Mouse (Mus musculus): Measurements from ENCODE around the gene Klk4. TPM values are rescaled to one million over a fixed set of nuclear protein-coding genes. Genes with fewer than 3 reads are reported as not detected.

Klk4 gene
- polyA plus RNA-seq, 1 experiment from 2014 or later = 0.14 TPM

DNA sequence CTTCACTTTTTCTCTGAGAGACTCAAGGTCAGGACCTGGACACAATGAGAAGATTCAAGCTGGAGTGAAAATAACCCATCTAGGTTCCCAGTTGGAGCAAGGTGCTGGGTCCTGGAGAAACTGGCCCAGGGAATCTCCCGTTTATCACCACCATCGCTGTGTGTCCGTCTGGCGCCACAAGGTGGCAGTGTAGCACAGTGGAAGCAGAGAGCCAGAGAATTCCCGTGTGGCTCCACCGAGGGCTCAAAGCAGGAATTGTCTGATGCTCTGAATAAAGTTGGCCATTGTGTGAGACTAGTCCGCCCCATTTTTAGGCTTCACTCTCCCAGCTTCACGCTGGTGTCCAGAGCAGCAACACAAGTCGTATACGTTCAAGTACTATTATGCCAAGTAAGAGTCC, 7.7 kb upstream of the Klk4 start:
- Histone ChIP-seq H3K27me3 (replicated peaks; ENCODE audit: control insufficient read depth, insufficient read depth, low read length) (no peaks in the 10 kb centered on the region), H3K36me3 (ENCODE audit: control insufficient read depth, insufficient read depth, low read length) (no peaks in the 10 kb centered on the region), H3K4me3 (ENCODE audit: low read depth, low read length) (no peak overlapping the region), H3K4me2 (ENCODE audit: low read depth, low read length) (no peak overlapping the region), H3K9me3 (ENCODE audit: control insufficient read depth, low read length) (no peaks in the 10 kb centered on the region), H3K27ac (replicated peaks; ENCODE audit: low read depth, low read length) (no peak overlapping the region), H3K9ac (ENCODE audit: low read depth, low read length) (no peak overlapping the region), H3K4me1 (ENCODE audit: control insufficient read depth, insufficient read depth, low read length) (no peaks in the 10 kb centered on the region)
- peak; percentile 75 for DNase-seq (ENCODE audit: low spot score)
- 0 out of 2 replicates have a peak, but pooled peaks have one; percentile 60 for ATAC-seq (ENCODE audit: low read depth)
- WGBS = 1% methylated on average over 10 of the region's 10 CpGs

DNA sequence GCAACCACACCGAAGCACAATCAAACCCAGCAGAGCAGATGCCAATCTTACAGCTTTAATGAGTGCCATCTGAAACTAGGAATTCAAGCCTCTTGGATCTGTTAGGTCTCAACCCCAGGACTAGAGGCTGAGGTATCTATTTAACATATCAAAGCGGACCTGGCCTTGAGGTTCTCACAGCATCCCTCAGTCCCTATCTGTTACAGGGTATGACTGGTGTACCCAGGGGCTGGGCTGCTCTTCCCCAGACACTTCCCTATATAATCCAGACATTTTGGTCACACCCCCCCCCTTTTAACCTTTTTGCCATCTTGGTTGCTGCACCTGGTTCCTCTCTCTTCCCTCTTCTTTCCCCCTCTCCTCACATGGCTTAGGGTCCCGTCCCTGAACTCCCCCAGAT, 7.3 kb upstream of the Klk4 start:
- no peaks in the 10 kb centered on the region for H3K9me3 ChIP-seq (ENCODE audit: control insufficient read depth, low read length)
- WGBS = 55% methylated on average over 3 of the region's 3 CpGs
- no peaks in the 10 kb centered on the region for H3K4me1 ChIP-seq (ENCODE audit: control insufficient read depth, insufficient read depth, low read length)
- no peak overlapping the region for H3K4me3 ChIP-seq (ENCODE audit: low read depth, low read length)
- no peaks in the 10 kb centered on the region for H3K36me3 ChIP-seq (ENCODE audit: control insufficient read depth, insufficient read depth, low read length)
- DNase-seq (ENCODE audit: low spot score) (no peak), ATAC-seq (ENCODE audit: low read depth) (no peak)
- H3K27me3 ChIP-seq (replicated peaks; ENCODE audit: control insufficient read depth, insufficient read depth, low read length) = no peaks in the 10 kb centered on the region
- H3K4me2 ChIP-seq (ENCODE audit: low read depth, low read length) = no peak overlapping the region
- no peak overlapping the region for H3K9ac ChIP-seq (ENCODE audit: low read depth, low read length)
- H3K27ac ChIP-seq (replicated peaks; ENCODE audit: low read depth, low read length) = no peak overlapping the region

DNA sequence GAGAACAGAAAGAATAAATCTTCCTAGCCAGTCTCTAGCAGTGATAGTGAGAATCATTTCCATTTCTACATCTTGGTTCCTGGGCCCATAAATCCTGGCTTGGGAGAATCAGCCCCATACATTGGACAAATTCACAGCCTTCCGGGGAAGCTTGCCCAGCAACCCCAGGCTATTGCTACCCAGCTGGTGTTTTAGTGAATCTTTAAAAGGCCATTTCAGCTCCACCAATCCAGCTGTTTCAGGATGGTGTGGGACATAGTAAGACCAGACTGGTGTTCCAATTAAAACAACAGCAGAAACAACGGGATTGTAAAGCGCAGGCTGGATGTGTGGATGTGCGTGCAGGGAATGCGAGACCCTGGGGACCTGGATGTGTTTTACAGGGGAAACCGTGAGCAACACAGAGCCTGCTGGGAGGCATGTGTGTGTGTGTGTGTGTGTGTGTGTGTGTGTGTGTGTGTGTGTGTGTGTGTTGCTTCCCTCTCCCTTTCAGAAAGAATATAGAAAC, 6.0 kb upstream of the Klk4 start:
- no peak overlapping the region for H3K4me2 ChIP-seq (ENCODE audit: low read depth, low read length)
- ATAC-seq (ENCODE audit: low read depth) = no peak
- no peak for DNase-seq (ENCODE audit: low spot score)
- WGBS = 72% methylated on average over 6 of the region's 6 CpGs
- no peak overlapping the region for H3K4me3 ChIP-seq (ENCODE audit: low read depth, low read length)
- no peaks in the 10 kb centered on the region for H3K36me3 ChIP-seq (ENCODE audit: control insufficient read depth, insufficient read depth, low read length)
- H3K27ac ChIP-seq (replicated peaks; ENCODE audit: low read depth, low read length) = no peak overlapping the region
- H3K27me3 ChIP-seq (replicated peaks; ENCODE audit: control insufficient read depth, insufficient read depth, low read length) = no peaks in the 10 kb centered on the region
- H3K4me1 ChIP-seq (ENCODE audit: control insufficient read depth, insufficient read depth, low read length) = no peaks in the 10 kb centered on the region
- H3K9me3 ChIP-seq (ENCODE audit: control insufficient read depth, low read length) = no peaks in the 10 kb centered on the region
- H3K9ac ChIP-seq (ENCODE audit: low read depth, low read length) = no peak overlapping the region

DNA sequence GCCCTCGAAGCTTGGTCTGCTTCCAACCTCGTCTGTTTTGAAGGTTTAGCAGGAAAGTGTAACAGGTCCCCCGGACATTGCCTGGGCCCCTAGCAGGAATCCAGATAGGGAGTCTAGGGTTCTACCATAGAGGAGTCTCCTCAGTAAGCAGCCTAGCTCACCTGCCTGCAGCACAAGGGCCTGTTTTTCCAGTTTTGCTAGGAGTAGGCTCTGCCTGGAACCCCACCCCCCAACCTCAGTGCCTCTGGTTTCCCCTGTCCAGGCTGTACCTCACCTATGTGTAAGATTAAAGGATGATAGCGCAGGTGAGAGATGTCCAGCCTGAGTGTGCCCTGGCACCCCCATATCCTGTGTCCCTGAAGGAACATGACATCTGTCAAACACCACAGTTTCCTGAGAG, 4.5 kb upstream of the Klk4 start:
- DNase-seq (ENCODE audit: low spot score) (peak; percentile 83), ATAC-seq (ENCODE audit: low read depth) (peak; percentile 75; the same call in 1 of the 2 replicates)
- no peaks in the 10 kb centered on the region for H3K4me1 ChIP-seq (ENCODE audit: control insufficient read depth, insufficient read depth, low read length)
- H3K27me3 ChIP-seq (replicated peaks; ENCODE audit: control insufficient read depth, insufficient read depth, low read length) = no peaks in the 10 kb centered on the region
- H3K4me2 ChIP-seq (ENCODE audit: low read depth, low read length) = no peak overlapping the region
- H3K4me3 ChIP-seq (ENCODE audit: low read depth, low read length) = no peak overlapping the region
- no peak overlapping the region for H3K9ac ChIP-seq (ENCODE audit: low read depth, low read length)
- H3K9me3 ChIP-seq (ENCODE audit: control insufficient read depth, low read length) = no peaks in the 10 kb centered on the region
- H3K27ac ChIP-seq (replicated peaks; ENCODE audit: low read depth, low read length) = 0 out of 2 replicates have a peak overlapping the region, but pooled peaks have one; percentile 21
- 60% methylated on average over 4 of the region's 4 CpGs for WGBS
- no peaks in the 10 kb centered on the region for H3K36me3 ChIP-seq (ENCODE audit: control insufficient read depth, insufficient read depth, low read length)

DNA sequence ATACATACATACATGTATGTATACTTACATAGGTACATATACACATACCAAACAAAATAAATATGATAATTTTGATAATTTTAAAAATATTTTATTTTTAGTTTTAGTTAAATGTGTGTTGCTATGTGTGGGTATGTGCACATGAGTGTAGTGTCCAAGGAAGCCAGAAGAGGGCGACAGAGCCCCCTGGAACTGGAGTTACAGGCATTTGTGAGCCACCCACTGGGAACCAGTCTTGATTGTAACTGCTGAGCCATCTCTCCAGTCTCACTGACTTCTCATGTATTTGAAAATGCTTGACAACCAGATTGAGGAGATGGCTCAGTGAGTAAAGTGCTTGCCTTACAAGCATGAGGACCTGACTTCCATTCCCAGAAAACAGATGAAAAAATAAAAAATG, 2.7 kb upstream of the Klk4 start:
- no peak overlapping the region for H3K4me3 ChIP-seq (ENCODE audit: low read depth, low read length)
- no peaks in the 10 kb centered on the region for H3K36me3 ChIP-seq (ENCODE audit: control insufficient read depth, insufficient read depth, low read length)
- no peaks in the 10 kb centered on the region for H3K9me3 ChIP-seq (ENCODE audit: control insufficient read depth, low read length)
- no peaks in the 10 kb centered on the region for H3K4me1 ChIP-seq (ENCODE audit: control insufficient read depth, insufficient read depth, low read length)
- H3K9ac ChIP-seq (ENCODE audit: low read depth, low read length) = no peak overlapping the region
- DNase-seq (ENCODE audit: low spot score) = no peak
- WGBS = 48% methylated on average over 1 of the region's 1 CpGs
- no peak overlapping the region for H3K4me2 ChIP-seq (ENCODE audit: low read depth, low read length)
- ATAC-seq (ENCODE audit: low read depth) = no peak
- no peaks in the 10 kb centered on the region for H3K27me3 ChIP-seq (replicated peaks; ENCODE audit: control insufficient read depth, insufficient read depth, low read length)
- no peak overlapping the region for H3K27ac ChIP-seq (replicated peaks; ENCODE audit: low read depth, low read length)

DNA sequence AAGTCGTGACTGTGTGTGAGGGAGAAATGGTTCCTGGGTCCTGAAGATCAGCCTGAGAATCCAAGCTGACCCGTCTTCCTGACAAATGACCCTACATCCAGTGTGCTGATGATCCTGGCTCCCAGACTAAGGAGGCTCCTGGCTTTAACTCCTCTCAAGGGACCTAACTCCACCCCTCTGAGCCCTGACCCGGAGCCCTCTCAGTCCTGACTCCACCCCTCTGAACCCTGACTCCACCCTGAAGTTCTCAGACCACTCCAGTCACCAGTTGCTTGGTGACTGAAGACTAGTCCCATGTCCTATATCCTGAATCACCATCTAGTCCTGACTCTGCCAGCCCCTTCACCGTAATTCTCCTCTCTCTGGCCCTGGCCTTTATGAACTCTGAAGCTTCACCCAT, 1.4 kb downstream of the Klk4 start:
- WGBS = 16% methylated on average over 4 of the region's 4 CpGs
- Histone ChIP-seq H3K9ac (ENCODE audit: low read depth, low read length) (no peak overlapping the region), H3K27me3 (replicated peaks; ENCODE audit: control insufficient read depth, insufficient read depth, low read length) (no peaks in the 10 kb centered on the region), H3K27ac (replicated peaks; ENCODE audit: low read depth, low read length) (no peak overlapping the region), H3K36me3 (ENCODE audit: control insufficient read depth, insufficient read depth, low read length) (no peaks in the 10 kb centered on the region), H3K9me3 (ENCODE audit: control insufficient read depth, low read length) (no peaks in the 10 kb centered on the region), H3K4me1 (ENCODE audit: control insufficient read depth, insufficient read depth, low read length) (no peaks in the 10 kb centered on the region), H3K4me3 (ENCODE audit: low read depth, low read length) (no peak overlapping the region), H3K4me2 (ENCODE audit: low read depth, low read length) (no peak overlapping the region)
- no peak for ATAC-seq (ENCODE audit: low read depth)
- DNase-seq (ENCODE audit: low spot score) = no peak

DNA sequence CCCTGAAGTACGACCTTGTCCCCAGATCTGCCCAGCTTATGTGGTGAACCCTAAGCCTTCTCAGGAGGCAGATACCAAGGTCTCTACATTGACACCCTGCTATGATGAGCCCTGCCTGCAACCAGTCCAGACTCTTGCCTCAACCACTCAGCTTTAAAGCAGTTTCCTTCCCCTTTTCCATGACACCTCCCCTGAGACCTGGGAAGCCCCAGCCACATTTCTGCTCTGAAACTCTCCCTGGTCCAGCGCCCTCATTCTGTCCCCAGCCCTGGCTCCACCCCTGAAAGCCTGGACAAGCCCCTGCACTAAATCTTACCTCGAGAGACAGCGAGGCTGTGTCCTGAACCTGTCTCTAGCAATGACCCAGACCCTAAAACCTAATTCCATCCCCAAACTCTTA, 1.9 kb downstream of the Klk4 start:
- no peak overlapping the region for H3K4me2 ChIP-seq (ENCODE audit: low read depth, low read length)
- DNase-seq (ENCODE audit: low spot score) = no peak
- H3K4me3 ChIP-seq (ENCODE audit: low read depth, low read length) = no peak overlapping the region
- H3K27ac ChIP-seq (replicated peaks; ENCODE audit: low read depth, low read length) = no peak overlapping the region
- ATAC-seq (ENCODE audit: low read depth) = no peak
- 25% methylated on average over 4 of the region's 4 CpGs for WGBS
- no peak overlapping the region for H3K9ac ChIP-seq (ENCODE audit: low read depth, low read length)
- H3K27me3 ChIP-seq (replicated peaks; ENCODE audit: control insufficient read depth, insufficient read depth, low read length) = no peaks in the 10 kb centered on the region
- H3K9me3 ChIP-seq (ENCODE audit: control insufficient read depth, low read length) = no peaks in the 10 kb centered on the region
- no peaks in the 10 kb centered on the region for H3K36me3 ChIP-seq (ENCODE audit: control insufficient read depth, insufficient read depth, low read length)
- H3K4me1 ChIP-seq (ENCODE audit: control insufficient read depth, insufficient read depth, low read length) = no peaks in the 10 kb centered on the region

DNA sequence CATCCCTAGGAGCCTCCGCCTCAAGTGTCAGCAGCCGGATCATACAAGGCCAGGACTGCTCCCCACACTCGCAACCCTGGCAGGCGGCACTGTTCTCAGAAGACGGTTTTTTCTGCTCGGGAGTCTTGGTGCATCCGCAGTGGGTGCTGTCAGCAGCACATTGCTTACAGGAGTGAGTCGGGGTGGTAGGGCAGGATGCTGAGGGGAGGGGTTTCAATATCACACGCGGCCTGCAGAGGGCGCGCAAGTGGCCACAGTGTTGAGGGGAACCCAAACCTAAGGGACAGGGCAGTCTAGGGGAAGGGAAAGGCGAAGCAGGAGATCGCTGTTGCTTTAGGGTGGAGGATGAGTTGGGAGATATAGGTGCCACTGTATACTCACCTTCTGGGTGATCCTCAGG, 2.6 kb downstream of the Klk4 start:
- Histone ChIP-seq H3K27ac (replicated peaks; ENCODE audit: low read depth, low read length) (no peak overlapping the region), H3K27me3 (replicated peaks; ENCODE audit: control insufficient read depth, insufficient read depth, low read length) (no peaks in the 10 kb centered on the region), H3K4me3 (ENCODE audit: low read depth, low read length) (no peak overlapping the region), H3K4me1 (ENCODE audit: control insufficient read depth, insufficient read depth, low read length) (no peaks in the 10 kb centered on the region), H3K36me3 (ENCODE audit: control insufficient read depth, insufficient read depth, low read length) (no peaks in the 10 kb centered on the region), H3K9ac (ENCODE audit: low read depth, low read length) (no peak overlapping the region), H3K9me3 (ENCODE audit: control insufficient read depth, low read length) (no peaks in the 10 kb centered on the region), H3K4me2 (ENCODE audit: low read depth, low read length) (peak overlapping the region; percentile 26; the same call in 1 of the 2 replicates)
- WGBS = 10% methylated on average over 14 of the region's 14 CpGs
- ATAC-seq (ENCODE audit: low read depth) (no peak), DNase-seq (ENCODE audit: low spot score) (no peak)

DNA sequence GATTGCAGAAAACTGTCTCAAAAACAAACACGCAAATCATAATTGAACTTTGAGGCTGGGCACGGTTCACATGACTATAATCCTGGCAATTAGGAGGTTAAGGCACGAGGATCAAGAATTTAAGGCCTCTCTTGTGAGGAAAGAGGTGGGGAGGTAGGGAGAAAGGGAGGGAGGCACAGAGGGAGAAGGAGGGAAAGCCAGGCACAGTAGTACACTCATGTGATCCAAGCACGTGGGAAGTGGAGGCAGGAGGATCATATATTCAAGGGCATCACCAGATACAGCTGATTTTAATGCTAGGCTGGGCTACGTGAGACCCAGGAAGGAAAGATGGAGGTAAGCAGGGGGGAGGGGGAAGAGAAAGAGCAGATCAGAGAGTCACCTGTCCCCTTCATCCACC, 10.4 kb downstream of the Klk4 start:
- no peak overlapping the region for H3K9ac ChIP-seq (ENCODE audit: low read depth, low read length)
- ATAC-seq (ENCODE audit: low read depth) (no peak), DNase-seq (ENCODE audit: low spot score) (no peak)
- H3K4me1 ChIP-seq (ENCODE audit: control insufficient read depth, insufficient read depth, low read length) = no peaks in the 10 kb centered on the region
- H3K4me2 ChIP-seq (ENCODE audit: low read depth, low read length) = no peak overlapping the region
- H3K4me3 ChIP-seq (ENCODE audit: low read depth, low read length) = no peak overlapping the region
- WGBS = 56% methylated on average over 5 of the region's 5 CpGs
- no peaks in the 10 kb centered on the region for H3K27me3 ChIP-seq (replicated peaks; ENCODE audit: control insufficient read depth, insufficient read depth, low read length)
- no peak overlapping the region for H3K27ac ChIP-seq (replicated peaks; ENCODE audit: low read depth, low read length)
- no peaks in the 10 kb centered on the region for H3K36me3 ChIP-seq (ENCODE audit: control insufficient read depth, insufficient read depth, low read length)
- no peaks in the 10 kb centered on the region for H3K9me3 ChIP-seq (ENCODE audit: control insufficient read depth, low read length)

Data from embryonic facial prominence, embryonic 14.5 days (tissue).